Mouse (Mus musculus): ENCODE measurements around the gene Muc4. TPM values are rescaled to one million over a fixed set of nuclear protein-coding genes. Genes with fewer than 3 reads are reported as not detected.

Muc4 gene
- polyA plus RNA-seq, 1 experiment from 2014 or later: 0.28 TPM

DNA sequence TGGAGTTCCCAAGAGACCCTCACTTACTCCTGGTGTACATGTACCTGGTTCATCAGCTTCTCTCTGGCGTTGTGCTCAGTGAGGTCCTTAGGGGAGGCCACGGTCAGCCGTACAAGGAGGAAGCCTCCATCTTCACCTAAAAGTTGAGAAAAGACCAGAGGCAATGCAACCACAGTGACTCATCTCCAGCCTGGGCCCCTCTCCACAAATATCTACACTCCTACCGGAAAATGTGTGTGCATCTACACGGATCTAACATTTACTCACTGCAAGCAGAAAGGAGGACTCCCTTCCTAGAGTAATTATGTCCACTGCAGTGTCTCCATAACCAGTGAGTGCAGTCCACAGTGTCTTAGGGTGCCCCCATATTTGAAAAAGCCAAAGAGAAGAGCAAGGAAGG, 54.4 kb downstream of the Muc4 start:
- no peak overlapping the region for H3K27ac ChIP-seq
- 96% methylated on average over 5 of the region's 5 CpGs for WGBS
- TF ChIP-seq CTCF (IDR thresholded peaks at IDR 0.05; ENCODE audit: low read depth): no peak
- DNase-seq (ENCODE audit: low spot score) (no peak), ATAC-seq (replicated peaks; ENCODE audit: low FRiP score, low read depth) (no peak)
- no peaks in the 10 kb centered on the region for H3K27me3 ChIP-seq (ENCODE audit: insufficient read depth, low read length)
- no peak overlapping the region for H3K4me2 ChIP-seq (ENCODE audit: low read length)
- H3K4me3 ChIP-seq (replicated peaks; ENCODE audit: low read depth, low read length): no peak overlapping the region
- no peaks in the 10 kb centered on the region for H3K4me1 ChIP-seq (replicated peaks; ENCODE audit: insufficient read depth, low read length)
- no peak overlapping the region for H3K9ac ChIP-seq (ENCODE audit: low read depth, low read length)
- no peaks in the 10 kb centered on the region for H3K36me3 ChIP-seq (ENCODE audit: insufficient read depth, low read length)
- H3K9me3 ChIP-seq (replicated peaks; ENCODE audit: low read length): no peaks in the 10 kb centered on the region

DNA sequence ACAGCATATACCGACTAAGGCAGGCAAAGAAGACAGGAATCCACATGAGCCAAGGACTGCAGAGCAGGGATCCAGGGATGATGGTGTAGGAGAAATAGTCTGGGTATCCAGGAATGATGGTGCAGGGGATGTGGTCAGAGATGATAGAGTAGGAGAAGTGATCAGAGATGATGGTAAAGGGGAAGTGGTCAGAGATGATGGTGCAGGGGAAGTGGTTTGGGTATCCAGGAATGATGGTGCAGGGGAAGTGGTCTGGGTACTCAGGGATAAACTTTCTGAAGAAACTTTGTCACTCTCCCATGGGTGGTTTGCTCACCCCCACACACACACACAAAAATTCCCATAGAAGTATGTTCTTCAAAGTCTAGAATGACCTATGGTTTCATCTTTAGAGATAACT, 59.5 kb downstream of the Muc4 start:
- no peak for TF ChIP-seq CTCF (IDR thresholded peaks at IDR 0.05; ENCODE audit: low read depth)
- DNase-seq (ENCODE audit: low spot score): no peak
- Histone ChIP-seq H3K4me1 (replicated peaks; ENCODE audit: insufficient read depth, low read length) (no peaks in the 10 kb centered on the region), H3K27ac (no peak overlapping the region), H3K4me2 (ENCODE audit: low read length) (no peak overlapping the region), H3K9ac (ENCODE audit: low read depth, low read length) (no peak overlapping the region), H3K36me3 (ENCODE audit: insufficient read depth, low read length) (no peaks in the 10 kb centered on the region), H3K9me3 (replicated peaks; ENCODE audit: low read length) (no peaks in the 10 kb centered on the region), H3K4me3 (replicated peaks; ENCODE audit: low read depth, low read length) (no peak overlapping the region), H3K27me3 (ENCODE audit: insufficient read depth, low read length) (no peaks in the 10 kb centered on the region)
- whole genome bisulfite sequencing: 82% methylated on average over 1 of the region's 1 CpGs
- no peak for ATAC-seq (replicated peaks; ENCODE audit: low FRiP score, low read depth)

- Histone ChIP-seq H3K27me3 (ENCODE audit: insufficient read depth, low read length) (no peaks in the 10 kb centered on the region), H3K4me2 (ENCODE audit: low read length) (no peak overlapping the region), H3K27ac (peak overlapping the region; percentile 19; the same call in 1 of the 2 replicates), H3K9me3 (replicated peaks; ENCODE audit: low read length) (no peaks in the 10 kb centered on the region), H3K4me1 (replicated peaks; ENCODE audit: insufficient read depth, low read length) (no peaks in the 10 kb centered on the region), H3K36me3 (ENCODE audit: insufficient read depth, low read length) (no peaks in the 10 kb centered on the region), H3K4me3 (replicated peaks; ENCODE audit: low read depth, low read length) (no peak overlapping the region), H3K9ac (ENCODE audit: low read depth, low read length) (no peak overlapping the region)
- WGBS: 50% methylated on average over 14 of the region's 14 CpGs
- ATAC-seq (replicated peaks; ENCODE audit: low FRiP score, low read depth): no peak
- no peak for DNase-seq (ENCODE audit: low spot score)
- TF ChIP-seq CTCF (IDR thresholded peaks at IDR 0.05; ENCODE audit: low read depth): no peak
Observed at GRCm38 (mm10) chr16:32796676-32797425, 61.2 kb downstream of the Muc4 start.

DNA sequence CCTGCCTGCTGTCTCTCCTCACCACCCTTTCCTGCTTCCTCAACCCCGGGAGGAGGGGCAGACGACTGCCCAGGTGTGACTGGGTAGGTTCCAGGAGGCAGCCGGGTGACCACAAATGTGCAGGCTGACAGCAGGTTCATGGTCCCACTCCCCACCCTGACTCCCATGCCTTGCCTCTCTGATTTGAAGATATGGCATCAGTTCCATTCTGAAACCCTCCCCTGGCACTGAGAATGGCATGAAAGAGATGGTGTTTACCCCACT, 61.7 kb downstream of the Muc4 start, which contains the start of gene Muc20:
Gene Muc20 (minus strand): TSS at position 10 of the 264 bp plus-strand sequence.
- no peak within 1 kb of the TSS for H3K4me2 ChIP-seq (ENCODE audit: low read length)
- no peak within 1 kb of the TSS for H3K4me3 ChIP-seq (replicated peaks; ENCODE audit: low read depth, low read length)
- no peaks in the 10 kb centered on the region for H3K27me3 ChIP-seq (ENCODE audit: insufficient read depth, low read length)
- no peak for DNase-seq (ENCODE audit: low spot score)
- ATAC-seq (replicated peaks; ENCODE audit: low FRiP score, low read depth): no peak
- no peak within 1 kb of the TSS for H3K9ac ChIP-seq (ENCODE audit: low read depth, low read length)
- WGBS: 54% methylated on average over 3 of the region's 3 CpGs
- peak within 1 kb of the TSS; percentile 38 for H3K27ac ChIP-seq
- no peaks in the 10 kb centered on the region for H3K9me3 ChIP-seq (replicated peaks; ENCODE audit: low read length)
- no peaks in the 10 kb centered on the region for H3K4me1 ChIP-seq (replicated peaks; ENCODE audit: insufficient read depth, low read length)
- no peak for TF ChIP-seq CTCF (IDR thresholded peaks at IDR 0.05; ENCODE audit: low read depth)
- no peaks in the 10 kb centered on the region for H3K36me3 ChIP-seq (ENCODE audit: insufficient read depth, low read length)

- no peak for TF ChIP-seq CTCF (IDR thresholded peaks at IDR 0.05; ENCODE audit: low read depth)
- DNase-seq (ENCODE audit: low spot score): peak; percentile 57
- H3K27ac ChIP-seq: peak overlapping the region; percentile 60; the same call in 1 of the 2 replicates
- H3K4me3 ChIP-seq (replicated peaks; ENCODE audit: low read depth, low read length): no peak overlapping the region
- 0 out of 2 replicates have a peak, but pooled peaks have one; percentile 25 for ATAC-seq (replicated peaks; ENCODE audit: low FRiP score, low read depth)
- no peak overlapping the region for H3K9ac ChIP-seq (ENCODE audit: low read depth, low read length)
- H3K27me3 ChIP-seq (ENCODE audit: insufficient read depth, low read length): no peaks in the 10 kb centered on the region
- H3K9me3 ChIP-seq (replicated peaks; ENCODE audit: low read length): no peaks in the 10 kb centered on the region
- no peak overlapping the region for H3K4me2 ChIP-seq (ENCODE audit: low read length)
- no peaks in the 10 kb centered on the region for H3K36me3 ChIP-seq (ENCODE audit: insufficient read depth, low read length)
- H3K4me1 ChIP-seq (replicated peaks; ENCODE audit: insufficient read depth, low read length): no peaks in the 10 kb centered on the region
- 25% methylated on average over 6 of the region's 6 CpGs for WGBS
Observed at GRCm38 (mm10) chr16:32803252-32803853, 67.7 kb downstream of the Muc4 start.

DNA sequence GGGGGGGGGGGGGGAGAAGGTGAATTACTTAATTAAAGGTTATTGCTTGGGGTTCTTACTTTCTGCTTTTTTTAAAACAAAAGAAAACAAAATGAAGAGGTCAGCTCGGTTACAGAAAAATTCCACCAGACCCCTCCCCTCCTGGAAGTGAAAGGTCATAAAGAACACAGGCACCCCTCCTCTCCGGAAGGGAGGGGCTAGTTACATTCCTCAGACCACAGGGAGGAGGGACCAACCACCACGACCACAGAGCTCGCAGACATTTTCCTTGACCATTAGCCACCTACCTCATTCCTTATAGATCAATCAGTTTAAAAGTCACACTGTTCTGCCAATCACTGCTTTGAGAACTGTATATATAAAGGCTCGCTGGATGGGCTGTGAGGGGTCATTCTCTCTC, 68.2 kb downstream of the Muc4 start:
- no peak overlapping the region for H3K9ac ChIP-seq (ENCODE audit: low read depth, low read length)
- no peak overlapping the region for H3K4me2 ChIP-seq (ENCODE audit: low read length)
- DNase-seq (ENCODE audit: low spot score) (no peak), ATAC-seq (replicated peaks; ENCODE audit: low FRiP score, low read depth) (0 out of 2 replicates have a peak, but pooled peaks have one; percentile 15)
- H3K27ac ChIP-seq: no peak overlapping the region
- H3K4me1 ChIP-seq (replicated peaks; ENCODE audit: insufficient read depth, low read length): no peaks in the 10 kb centered on the region
- no peaks in the 10 kb centered on the region for H3K27me3 ChIP-seq (ENCODE audit: insufficient read depth, low read length)
- H3K36me3 ChIP-seq (ENCODE audit: insufficient read depth, low read length): no peaks in the 10 kb centered on the region
- 28% methylated on average over 5 of the region's 5 CpGs for WGBS
- H3K9me3 ChIP-seq (replicated peaks; ENCODE audit: low read length): no peaks in the 10 kb centered on the region
- H3K4me3 ChIP-seq (replicated peaks; ENCODE audit: low read depth, low read length): no peak overlapping the region
- TF ChIP-seq CTCF (IDR thresholded peaks at IDR 0.05; ENCODE audit: low read depth): no peak
